Mouse (Mus musculus): ENCODE measurements around the gene Rnasel. TPM values are rescaled to one million over a fixed set of nuclear protein-coding genes. Genes with fewer than 3 reads are reported as not detected.

Gene Rnasel
- polyA plus RNA-seq, 1 experiment from 2014 or later: 11.1 TPM

- Histone ChIP-seq H3K9ac (replicated peaks; ENCODE audit: low read depth, low read length) (no peak within 1 kb of the TSS; the same call in 1 of the 2 replicates), H3K4me1 (ENCODE audit: control insufficient read depth, insufficient read depth, low read length) (no peaks in the 10 kb centered on the region), H3K36me3 (ENCODE audit: control insufficient read depth, insufficient read depth, low read length) (no peaks in the 10 kb centered on the region), H3K4me2 (replicated peaks; ENCODE audit: low read depth, low read length) (peak within 1 kb of the TSS; percentile 70), H3K4me3 (ENCODE audit: low read depth, low read length) (peak within 1 kb of the TSS; percentile 31), H3K27ac (ENCODE audit: low read length) (no peak within 1 kb of the TSS), H3K9me3 (ENCODE audit: control insufficient read depth, low read depth, low read length) (no peaks in the 10 kb centered on the region), H3K27me3 (ENCODE audit: control insufficient read depth, insufficient read depth, low read length) (peaks cover 13% of the 10 kb centered on the region; the same call in 1 of the 2 replicates)
- WGBS: under 1% methylated on average over 28 of the region's 28 CpGs
- ATAC-seq (ENCODE audit: insufficient number of reproducible peaks, insufficient read depth, low FRiP score, low read depth): peak; percentile 75
Measured at GRCm38 (mm10) chr1:153740145-153740544, 9.1 kb upstream of the Rnasel start, which contains the start of gene Rgs16. Gene Rgs16 (plus strand): TSS chr1:153740349.

- H3K4me3 ChIP-seq (ENCODE audit: low read depth, low read length): peak overlapping the region; percentile 31
- no peaks in the 10 kb centered on the region for H3K9me3 ChIP-seq (ENCODE audit: control insufficient read depth, low read depth, low read length)
- no peaks in the 10 kb centered on the region for H3K36me3 ChIP-seq (ENCODE audit: control insufficient read depth, insufficient read depth, low read length)
- no peak overlapping the region for H3K27ac ChIP-seq (ENCODE audit: low read length)
- no peak for ATAC-seq (ENCODE audit: insufficient number of reproducible peaks, insufficient read depth, low FRiP score, low read depth)
- 40% methylated on average over 12 of the region's 12 CpGs for WGBS
- H3K4me1 ChIP-seq (ENCODE audit: control insufficient read depth, insufficient read depth, low read length): no peaks in the 10 kb centered on the region
- H3K4me2 ChIP-seq (replicated peaks; ENCODE audit: low read depth, low read length): peak overlapping the region; percentile 70
- no peak overlapping the region for H3K9ac ChIP-seq (replicated peaks; ENCODE audit: low read depth, low read length)
- peaks cover 13% of the 10 kb centered on the region; the same call in 1 of the 2 replicates for H3K27me3 ChIP-seq (ENCODE audit: control insufficient read depth, insufficient read depth, low read length)
Measured at GRCm38 (mm10) chr1:153740775-153741400, 8.3 kb upstream of the Rnasel start.

GRCm38 (mm10) chr1:153741551-153742316, 7.5 kb upstream of the Rnasel start:
- Histone ChIP-seq H3K36me3 (ENCODE audit: control insufficient read depth, insufficient read depth, low read length) (no peaks in the 10 kb centered on the region), H3K27me3 (ENCODE audit: control insufficient read depth, insufficient read depth, low read length) (peaks cover 13% of the 10 kb centered on the region; the same call in 1 of the 2 replicates), H3K4me3 (ENCODE audit: low read depth, low read length) (no peak overlapping the region), H3K9ac (replicated peaks; ENCODE audit: low read depth, low read length) (no peak overlapping the region), H3K27ac (ENCODE audit: low read length) (no peak overlapping the region), H3K9me3 (ENCODE audit: control insufficient read depth, low read depth, low read length) (no peaks in the 10 kb centered on the region), H3K4me1 (ENCODE audit: control insufficient read depth, insufficient read depth, low read length) (no peaks in the 10 kb centered on the region), H3K4me2 (replicated peaks; ENCODE audit: low read depth, low read length) (peak overlapping the region; percentile 70; the same call in 1 of the 2 replicates)
- no peak for ATAC-seq (ENCODE audit: insufficient number of reproducible peaks, insufficient read depth, low FRiP score, low read depth)
- WGBS: 72% methylated on average over 18 of the region's 18 CpGs

GRCm38 (mm10) chr1:153742374-153743155, 6.7 kb upstream of the Rnasel start:
- H3K4me2 ChIP-seq (replicated peaks; ENCODE audit: low read depth, low read length): 0 out of 2 replicates have a peak overlapping the region, but pooled peaks have one; percentile 1
- H3K9me3 ChIP-seq (ENCODE audit: control insufficient read depth, low read depth, low read length): no peaks in the 10 kb centered on the region
- H3K9ac ChIP-seq (replicated peaks; ENCODE audit: low read depth, low read length): no peak overlapping the region
- H3K4me3 ChIP-seq (ENCODE audit: low read depth, low read length): no peak overlapping the region
- no peaks in the 10 kb centered on the region for H3K4me1 ChIP-seq (ENCODE audit: control insufficient read depth, insufficient read depth, low read length)
- 59% methylated on average over 11 of the region's 11 CpGs for WGBS
- no peak for ATAC-seq (ENCODE audit: insufficient number of reproducible peaks, insufficient read depth, low FRiP score, low read depth)
- H3K27me3 ChIP-seq (ENCODE audit: control insufficient read depth, insufficient read depth, low read length): peaks cover 10% of the 10 kb centered on the region; the same call in 1 of the 2 replicates
- no peak overlapping the region for H3K27ac ChIP-seq (ENCODE audit: low read length)
- H3K36me3 ChIP-seq (ENCODE audit: control insufficient read depth, insufficient read depth, low read length): no peaks in the 10 kb centered on the region

- H3K4me2 ChIP-seq (replicated peaks; ENCODE audit: low read depth, low read length): no peak overlapping the region
- no peaks in the 10 kb centered on the region for H3K27me3 ChIP-seq (ENCODE audit: control insufficient read depth, insufficient read depth, low read length)
Measured at GRCm38 (mm10) chr1:153746119-153746670, 3.0 kb upstream of the Rnasel start.

GRCm38 (mm10) chr1:153746728-153747127, 2.5 kb upstream of the Rnasel start:
- H3K4me2 ChIP-seq (replicated peaks; ENCODE audit: low read depth, low read length): no peak overlapping the region
- WGBS: 5% methylated on average over 12 of the region's 12 CpGs

More at GRCm38 (mm10) chr1:153746119-153746670, 3.0 kb upstream of the Rnasel start:
- ATAC-seq (ENCODE audit: insufficient number of reproducible peaks, insufficient read depth, low FRiP score, low read depth): no peak
- Histone ChIP-seq H3K9me3 (ENCODE audit: control insufficient read depth, low read depth, low read length) (no peaks in the 10 kb centered on the region), H3K4me3 (ENCODE audit: low read depth, low read length) (no peak overlapping the region), H3K4me1 (ENCODE audit: control insufficient read depth, insufficient read depth, low read length) (peaks cover 5% of the 10 kb centered on the region; the same call in 1 of the 2 replicates), H3K27ac (ENCODE audit: low read length) (no peak overlapping the region), H3K9ac (replicated peaks; ENCODE audit: low read depth, low read length) (no peak overlapping the region), H3K36me3 (ENCODE audit: control insufficient read depth, insufficient read depth, low read length) (no peaks in the 10 kb centered on the region)
- 77% methylated on average over 14 of the region's 14 CpGs for WGBS

GRCm38 (mm10) chr1:153747861-153748530, 1.2 kb upstream of the Rnasel start:
- no peak overlapping the region for H3K4me3 ChIP-seq (ENCODE audit: low read depth, low read length)
- H3K36me3 ChIP-seq (ENCODE audit: control insufficient read depth, insufficient read depth, low read length): no peaks in the 10 kb centered on the region
- 0 out of 2 replicates have a peak overlapping the region, but pooled peaks have one; percentile 13 for H3K4me2 ChIP-seq (replicated peaks; ENCODE audit: low read depth, low read length)
- H3K4me1 ChIP-seq (ENCODE audit: control insufficient read depth, insufficient read depth, low read length): peaks cover 5% of the 10 kb centered on the region; the same call in 1 of the 2 replicates
- 0 out of 2 replicates have a peak, but pooled peaks have one; percentile 5 for ATAC-seq (ENCODE audit: insufficient number of reproducible peaks, insufficient read depth, low FRiP score, low read depth)
- no peak overlapping the region for H3K9ac ChIP-seq (replicated peaks; ENCODE audit: low read depth, low read length)
- peak overlapping the region; percentile 3; the same call in 1 of the 2 replicates for H3K27ac ChIP-seq (ENCODE audit: low read length)
- 52% methylated on average over 12 of the region's 12 CpGs for WGBS
- no peaks in the 10 kb centered on the region for H3K9me3 ChIP-seq (ENCODE audit: control insufficient read depth, low read depth, low read length)
- H3K27me3 ChIP-seq (ENCODE audit: control insufficient read depth, insufficient read depth, low read length): no peaks in the 10 kb centered on the region

More at GRCm38 (mm10) chr1:153746728-153747127, 2.5 kb upstream of the Rnasel start:
- Histone ChIP-seq H3K9me3 (ENCODE audit: control insufficient read depth, low read depth, low read length) (no peaks in the 10 kb centered on the region), H3K27me3 (ENCODE audit: control insufficient read depth, insufficient read depth, low read length) (no peaks in the 10 kb centered on the region), H3K27ac (ENCODE audit: low read length) (no peak overlapping the region), H3K4me3 (ENCODE audit: low read depth, low read length) (no peak overlapping the region), H3K4me1 (ENCODE audit: control insufficient read depth, insufficient read depth, low read length) (peaks cover 5% of the 10 kb centered on the region; the same call in 1 of the 2 replicates), H3K36me3 (ENCODE audit: control insufficient read depth, insufficient read depth, low read length) (no peaks in the 10 kb centered on the region), H3K9ac (replicated peaks; ENCODE audit: low read depth, low read length) (no peak overlapping the region)
- no peak for ATAC-seq (ENCODE audit: insufficient number of reproducible peaks, insufficient read depth, low FRiP score, low read depth)

Measured in stomach, embryonic 14.5 days (tissue).